Mouse (Mus musculus) thymus, adult 2 months (tissue): ENCODE measurements around the gene Sf3a1. TPM values are rescaled to one million over a fixed set of nuclear protein-coding genes. Genes with fewer than 3 reads are reported as not detected.
A peak's percentile ranks its signal among the peaks of the same experiment; 100 is the strongest.

Source experiments
- DNase-seq: peaks from one replicate; pipeline ENCODE4 v3.0.0; 2021
- H3K27ac ChIP-seq: fragments of 200-500 bp; 2 replicates; pipeline ENCODE4 v1.5.1; 2012; ENCODE audit warnings: low read length, control low read depth; ENCODE audit not compliant: control insufficient read depth, insufficient read depth
- H3K27me3 ChIP-seq: fragments of 200-500 bp; 2 replicates; pipeline ENCODE4 v1.6.1; 2012; ENCODE audit warnings: mild to moderate bottlenecking, low read length, moderate library complexity, mixed read lengths; ENCODE audit not compliant: control insufficient read depth, insufficient read depth
- H3K36me3 ChIP-seq: fragments of 200-500 bp; 2 replicates; pipeline ENCODE4 v1.6.1; 2012; ENCODE audit warnings: mild to moderate bottlenecking, low read length, moderate library complexity; ENCODE audit not compliant: control insufficient read depth, insufficient read depth
- H3K4me1 ChIP-seq: fragments of 200-500 bp; replicated peaks from 2 replicates; pipeline ENCODE4 v1.6.1; 2012; ENCODE audit warnings: low read length; ENCODE audit not compliant: control insufficient read depth, insufficient read depth
- H3K4me3 ChIP-seq: fragments of 200-500 bp; 2 replicates; pipeline ENCODE4 v1.5.1; 2012; ENCODE audit warnings: mild to moderate bottlenecking, low read length, control low read depth, moderate library complexity; ENCODE audit not compliant: control insufficient read depth, insufficient read depth
- CTCF ChIP-seq: fragments of 200-500 bp; IDR thresholded peaks from 2 replicates; pipeline ENCODE4 v1.5.1; 2012; ENCODE audit warnings: mild to moderate bottlenecking, control low read depth, low read length, moderate library complexity, borderline replicate concordance; ENCODE audit not compliant: control insufficient read depth, poor library complexity, insufficient read depth; ENCODE audit errors: extremely low read depth
- POLR2A ChIP-seq: fragments of 200-500 bp; IDR thresholded peaks from 2 replicates; pipeline ENCODE4 v1.6.1; 2012; ENCODE audit warnings: mild to moderate bottlenecking, low read length, control low read depth, moderate library complexity; ENCODE audit not compliant: control insufficient read depth, poor library complexity, insufficient read depth; ENCODE audit errors: extremely low read depth
- WGBS: fragments of 180-500 bp; shearing (Covaris S2); methylation state at CpG from one replicate; pipeline ENCODE4 v1.1.7; 2018; 5-methylcytosine and 5-hydroxymethylcytosine counted together
- polyA plus RNA-seq: library from polyadenylated mRNA; depleted of rRNA; stranded (reverse); fragments of >200 nt; gene quantifications from 2 replicates; pipeline ENCODE4 v1.2.3, GENCODE M21; 2012

The Sf3a1 gene
- polyA plus RNA-seq, 1 experiment = 79.9 TPM

DNA sequence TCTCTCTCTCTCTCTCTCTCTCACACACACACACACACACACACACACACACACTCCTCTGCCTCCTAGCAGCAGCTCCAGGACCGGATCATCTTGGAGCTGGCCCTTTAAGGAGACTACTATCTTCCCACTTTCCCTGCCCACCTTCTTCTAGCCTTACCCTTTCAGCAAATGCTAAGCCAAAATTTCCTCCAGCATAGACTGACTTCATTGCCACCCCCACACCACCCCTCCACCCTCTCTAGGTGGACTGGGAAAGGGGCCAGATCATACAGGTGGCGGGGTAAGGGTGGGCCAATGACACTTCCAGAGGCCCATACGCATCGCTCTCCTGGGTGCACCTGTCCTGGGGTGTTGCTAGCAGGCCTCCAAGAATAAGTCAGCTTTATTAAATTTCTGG is 44.7 kb upstream of the Sf3a1 start:
- H3K4me1 ChIP-seq = peaks cover 4% of the 10 kb centered on the region; the same call in 1 of the 2 replicates
- WGBS = 97% methylated on average over 4 of the region's 4 CpGs
- peaks cover 8% of the 10 kb centered on the region; the same call in 1 of the 2 replicates for H3K27me3 ChIP-seq
- H3K36me3 ChIP-seq = no peaks in the 10 kb centered on the region
- TF ChIP-seq POLR2A (no peak), CTCF (no peak)
- H3K4me3 ChIP-seq = no peak overlapping the region
- H3K27ac ChIP-seq = no peak overlapping the region
- DNase-seq = no peak

DNA sequence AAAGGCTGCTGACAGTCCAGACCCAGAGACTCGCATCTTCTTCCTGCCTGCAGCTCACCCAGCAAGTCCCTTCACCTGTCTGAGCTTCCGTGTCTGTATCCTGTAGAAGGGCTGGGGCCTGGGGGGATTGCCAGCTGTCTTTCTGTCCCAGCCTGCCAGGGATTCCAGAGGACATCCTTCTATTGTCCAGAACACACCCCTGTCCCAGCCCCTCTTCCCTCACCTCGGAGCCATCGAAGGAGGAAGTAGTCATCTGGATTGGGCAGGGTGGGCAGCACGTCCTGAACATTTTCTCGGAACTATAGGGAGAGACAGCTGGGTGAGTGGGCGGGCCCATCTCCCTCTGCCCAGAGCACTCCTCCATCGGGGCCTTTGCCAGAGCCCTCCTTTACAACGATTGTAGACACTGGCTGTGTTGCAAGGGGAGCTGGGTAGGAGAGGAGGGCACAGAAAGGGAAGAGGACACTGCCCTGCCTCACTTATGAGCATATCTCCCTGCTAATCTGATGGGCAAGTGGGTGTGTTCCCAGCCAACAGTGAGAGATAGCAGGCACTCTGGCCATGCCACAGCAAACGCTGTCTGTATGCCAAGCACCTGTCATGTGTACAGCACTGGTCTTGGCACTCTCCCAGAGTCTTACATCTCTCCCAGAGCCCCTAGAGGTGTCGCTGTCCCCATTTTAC is 43.5 kb upstream of the Sf3a1 start:
- no peak for TF ChIP-seq CTCF
- no peak for TF ChIP-seq POLR2A
- no peaks in the 10 kb centered on the region for H3K36me3 ChIP-seq
- H3K4me3 ChIP-seq = no peak overlapping the region
- peaks cover 4% of the 10 kb centered on the region; the same call in 1 of the 2 replicates for H3K4me1 ChIP-seq
- WGBS = 57% methylated on average over 11 of the region's 11 CpGs
- DNase-seq = no peak
- peaks cover 8% of the 10 kb centered on the region; the same call in 1 of the 2 replicates for H3K27me3 ChIP-seq
- no peak overlapping the region for H3K27ac ChIP-seq

DNA sequence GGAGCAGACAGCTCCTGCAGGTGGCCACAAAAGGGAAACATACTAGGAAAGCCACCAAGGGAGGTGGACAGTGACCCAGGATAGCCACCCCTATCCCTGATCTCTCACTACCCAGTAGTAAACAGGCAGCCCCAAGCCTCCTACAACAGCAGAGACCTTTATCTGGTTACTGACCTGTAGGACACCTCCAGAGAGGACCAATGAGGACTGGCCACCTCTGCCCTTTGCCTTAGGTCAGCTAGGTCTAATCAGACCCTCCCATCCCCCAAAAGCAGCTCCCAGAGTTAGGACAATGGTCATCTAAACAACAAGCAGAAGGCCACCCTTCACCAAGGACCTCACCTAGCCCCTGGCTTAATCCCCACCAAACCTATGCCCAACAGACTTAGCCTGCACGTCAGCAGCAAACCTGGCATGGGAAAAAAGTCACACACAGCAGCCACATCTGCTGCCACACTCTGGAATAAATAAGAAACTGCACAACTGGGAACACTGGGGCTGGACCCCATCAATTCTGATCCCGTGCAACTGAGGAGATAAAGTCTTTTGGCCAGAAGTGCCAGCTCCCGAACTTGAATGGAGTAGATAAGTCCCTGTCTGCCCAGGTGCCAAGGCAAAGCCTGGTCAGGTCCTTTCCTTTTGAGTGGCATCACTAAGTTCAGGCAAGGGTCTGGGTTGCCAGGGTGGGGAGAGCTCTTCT is 42.6 kb upstream of the Sf3a1 start:
- TF ChIP-seq CTCF = no peak
- peaks cover 8% of the 10 kb centered on the region; the same call in 1 of the 2 replicates for H3K27me3 ChIP-seq
- H3K36me3 ChIP-seq = no peaks in the 10 kb centered on the region
- 27% methylated on average over 3 of the region's 3 CpGs for WGBS
- H3K4me3 ChIP-seq = no peak overlapping the region
- DNase-seq = no peak
- H3K4me1 ChIP-seq = peaks cover 4% of the 10 kb centered on the region; the same call in 1 of the 2 replicates
- H3K27ac ChIP-seq = no peak overlapping the region

DNA sequence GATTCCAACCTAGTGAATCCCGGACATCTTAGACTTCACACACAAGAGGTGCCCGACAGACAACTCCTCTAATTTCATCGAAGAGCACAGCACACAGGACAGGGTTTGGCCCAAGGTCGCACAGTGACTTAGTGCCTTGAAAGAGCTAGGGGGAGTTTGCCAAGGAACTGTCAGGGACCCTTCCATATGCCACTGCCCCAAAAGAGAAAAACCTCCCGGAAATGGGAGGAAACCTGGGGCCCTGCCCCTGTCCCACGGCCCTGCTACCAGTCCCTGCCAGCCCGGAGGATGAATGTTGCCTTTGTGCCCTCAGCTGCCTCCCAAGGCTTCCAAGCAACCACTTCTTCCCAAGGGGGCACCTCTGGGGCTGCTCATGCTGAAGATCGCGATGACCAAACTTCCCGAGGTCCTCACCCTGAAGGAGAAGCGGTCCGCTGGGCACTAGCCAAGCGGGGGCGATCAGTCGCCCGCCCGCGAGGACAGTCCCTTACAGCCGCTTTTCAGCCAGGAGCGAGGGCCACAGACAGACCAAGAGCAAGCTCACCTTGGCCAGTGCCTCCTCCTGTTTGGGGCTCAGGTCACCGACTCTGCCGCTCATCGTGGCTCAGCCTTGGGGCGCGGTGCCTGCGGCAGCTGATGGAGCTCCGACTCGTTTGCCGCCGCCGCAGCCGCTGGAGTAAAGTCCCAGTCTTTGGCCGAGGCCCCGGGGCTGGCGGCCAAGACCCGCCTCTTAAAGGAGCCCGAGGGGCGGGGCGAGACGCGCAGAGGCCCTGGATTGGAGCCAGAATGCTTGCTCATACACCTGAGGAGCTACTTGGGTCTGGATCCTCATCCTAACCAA is 41.8 kb upstream of the Sf3a1 start:
- peak; percentile 9 for DNase-seq
- 3% methylated on average over 41 of the region's 41 CpGs for WGBS
- H3K27me3 ChIP-seq = peaks cover 8% of the 10 kb centered on the region; the same call in 1 of the 2 replicates
- H3K27ac ChIP-seq = no peak overlapping the region
- H3K4me3 ChIP-seq = peak overlapping the region; percentile 4; the same call in 1 of the 2 replicates
- peaks cover 10% of the 10 kb centered on the region for H3K4me1 ChIP-seq
- TF ChIP-seq CTCF (no peak), POLR2A (no peak)
- H3K36me3 ChIP-seq = no peaks in the 10 kb centered on the region

- H3K4me3 ChIP-seq = no peak overlapping the region
- no peak overlapping the region for H3K27ac ChIP-seq
- peaks cover 13% of the 10 kb centered on the region for H3K4me1 ChIP-seq
- WGBS = 37% methylated on average over 5 of the region's 5 CpGs
- peaks cover 8% of the 10 kb centered on the region; the same call in 1 of the 2 replicates for H3K27me3 ChIP-seq
- no peak for DNase-seq
- TF ChIP-seq CTCF = no peak
- TF ChIP-seq POLR2A = no peak
- no peaks in the 10 kb centered on the region for H3K36me3 ChIP-seq
These were observed 40.5 kb upstream of the Sf3a1 start for GRCm38 (mm10) chr11:4119635-4120034.

GRCm38 (mm10) chr11:4121691-4122090 is 38.5 kb upstream of the Sf3a1 start:
- peaks cover 8% of the 10 kb centered on the region; the same call in 1 of the 2 replicates for H3K27me3 ChIP-seq
- DNase-seq = no peak
- H3K36me3 ChIP-seq = no peaks in the 10 kb centered on the region
- TF ChIP-seq POLR2A (no peak), CTCF (no peak)
- WGBS = 95% methylated on average over 3 of the region's 3 CpGs
- H3K4me3 ChIP-seq = no peak overlapping the region
- H3K27ac ChIP-seq = no peak overlapping the region
- H3K4me1 ChIP-seq = peaks cover 13% of the 10 kb centered on the region
